Mouse (Mus musculus): ENCODE data around the gene Per3.

Gene Per3

DNA sequence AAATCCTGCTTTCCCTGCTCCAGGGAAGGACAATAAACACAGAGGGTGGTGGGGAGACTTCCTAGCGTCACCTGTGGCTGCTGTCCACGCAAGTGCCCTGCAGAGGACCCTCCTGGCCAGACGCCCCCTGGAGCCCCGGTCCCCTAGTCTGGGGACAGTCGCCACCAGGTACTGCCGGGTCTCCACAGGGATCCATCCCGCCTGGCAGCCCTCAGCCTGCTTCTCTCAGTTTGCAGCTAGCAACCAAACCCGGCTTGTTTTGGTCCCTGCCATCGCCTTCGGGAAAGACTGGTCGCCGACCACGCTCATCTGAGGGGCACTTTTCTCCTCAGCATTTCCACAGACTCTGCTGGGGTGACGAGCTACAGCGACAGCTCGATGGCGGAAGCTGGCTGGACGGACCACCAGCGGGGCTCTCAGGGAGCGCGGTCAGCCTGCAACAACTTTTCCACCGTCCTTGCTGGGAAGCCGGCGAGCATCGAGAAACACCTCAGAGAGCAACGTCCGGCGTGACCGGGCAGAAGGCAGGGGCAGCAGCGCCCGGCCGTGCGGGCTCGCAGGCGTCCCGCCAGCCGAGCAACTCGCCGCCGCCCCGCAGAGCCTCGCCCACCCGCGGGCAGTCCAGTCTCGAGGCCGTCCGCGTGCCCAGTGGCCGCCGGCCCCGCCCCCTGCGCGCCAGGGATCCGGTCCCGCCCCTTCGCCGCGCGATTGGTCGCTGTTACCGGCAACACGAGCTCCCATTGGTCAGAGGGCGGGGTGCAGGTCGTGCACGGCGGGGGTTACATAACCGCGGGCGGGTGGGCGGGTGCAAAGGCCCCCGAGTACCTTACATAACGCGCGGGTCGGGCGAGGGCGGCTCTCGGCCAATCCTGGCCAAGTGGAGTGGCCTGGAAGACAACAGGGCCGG lies at the start of gene Per3:
Per3 (minus strand) TSS at position 629 of the 907 bp plus-strand sequence.
- peak; percentile 99 for DNase-seq

DNA sequence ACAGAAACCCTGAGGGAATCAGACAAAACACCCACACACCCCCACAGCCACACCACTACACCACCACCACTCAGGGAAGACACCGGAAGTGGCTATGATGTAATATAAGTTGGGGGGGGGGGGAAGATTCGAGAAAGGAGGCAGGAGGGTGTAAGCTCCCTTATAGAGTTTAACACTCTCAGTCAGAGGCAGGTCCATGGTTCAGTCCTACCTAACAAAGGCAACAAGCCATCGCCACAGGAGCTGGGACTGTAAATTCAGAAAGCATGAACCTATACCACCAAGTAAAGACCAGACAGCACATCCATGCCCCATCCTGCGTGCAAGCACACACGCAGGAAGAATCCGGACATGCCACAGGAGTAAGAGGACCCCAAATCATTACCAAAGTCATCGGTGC lies 44.8 kb upstream of the Per3 start, which contains the start of gene Gm13090:
Gm13090 (plus strand) TSS at position 301 of the 400 bp plus-strand sequence.
- no peak for DNase-seq

DNA sequence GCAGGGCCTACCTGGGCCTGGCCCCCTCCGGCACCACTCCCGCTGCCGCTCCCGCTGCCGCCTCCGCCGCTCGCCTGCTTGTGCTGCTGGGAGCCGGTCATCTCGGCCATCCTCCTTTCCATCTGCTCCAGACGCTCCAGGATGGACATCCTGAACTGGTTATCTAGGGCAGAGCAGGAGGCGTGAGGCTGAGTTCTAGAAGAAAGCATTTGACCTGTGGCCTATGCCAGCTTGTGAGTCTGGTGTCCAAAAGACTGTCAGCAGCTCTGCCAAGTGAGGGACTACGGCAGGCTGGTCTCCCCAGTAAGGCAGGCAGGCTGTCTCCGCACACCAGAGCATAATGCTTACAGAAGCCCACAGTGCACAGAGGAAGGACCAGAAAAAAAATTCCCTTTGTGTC lies 44.4 kb upstream of the Per3 start:
- DNase-seq, result peak; percentile 79 to 81

DNA sequence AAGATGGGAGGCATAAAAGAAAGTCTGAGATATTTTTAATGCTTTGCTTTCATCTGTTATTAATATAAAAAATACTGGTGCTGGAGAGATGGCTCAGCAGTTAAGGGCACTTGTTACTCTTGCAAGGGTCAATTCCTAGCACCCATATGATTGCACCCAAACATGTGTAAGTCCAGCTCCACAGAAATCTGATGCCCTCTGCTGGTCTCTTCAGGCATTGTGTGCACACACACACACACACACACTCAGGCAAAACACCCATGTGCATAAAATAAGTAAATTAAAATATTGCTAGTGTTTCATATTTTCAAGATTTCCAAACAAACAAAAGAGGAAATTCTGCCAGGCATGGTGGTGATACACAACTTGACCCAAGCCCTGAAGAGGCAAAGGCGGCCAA lies 42.9 kb upstream of the Per3 start:
- no peak for DNase-seq

DNA sequence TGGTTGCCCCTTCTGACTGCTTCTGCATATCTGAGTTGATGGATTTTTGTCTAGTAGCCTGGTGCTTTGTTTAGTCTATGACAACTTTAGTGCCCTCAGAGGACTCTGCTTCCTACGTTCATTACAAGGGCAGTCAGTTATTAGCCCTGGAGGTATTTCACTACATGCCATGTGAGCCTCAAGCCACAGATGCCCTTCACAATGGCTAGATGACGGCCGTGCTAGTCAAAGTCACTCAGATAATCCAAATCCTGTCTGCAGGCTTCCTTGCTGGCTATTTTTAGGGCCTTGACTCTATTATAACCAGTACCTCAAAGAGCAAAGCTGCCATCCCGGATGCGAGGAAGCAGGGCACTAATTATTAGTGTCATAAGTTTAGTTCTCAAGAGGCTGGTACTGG lies 38.6 kb upstream of the Per3 start:
- DNase-seq, result no peak

DNA sequence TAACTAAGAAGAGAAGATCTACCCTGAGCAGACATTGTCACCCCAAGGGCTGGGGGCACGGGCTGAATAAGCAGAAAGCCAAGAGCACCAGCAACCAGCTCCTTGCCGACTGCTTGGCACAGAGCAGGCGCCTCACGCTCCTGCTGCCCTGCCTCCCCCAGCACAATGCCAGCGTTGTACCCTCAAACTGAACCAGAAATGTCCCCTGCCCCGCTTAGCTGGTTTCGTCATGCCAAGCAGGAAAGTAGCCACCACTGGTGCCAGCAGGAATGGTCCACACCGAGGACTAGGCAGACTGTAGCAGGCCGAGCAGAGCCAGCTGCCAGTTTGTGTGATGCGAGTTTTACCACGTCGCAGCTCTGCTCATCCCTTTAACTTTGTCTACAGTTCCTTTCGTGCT lies 37.5 kb upstream of the Per3 start:
- no peak for DNase-seq

DNA sequence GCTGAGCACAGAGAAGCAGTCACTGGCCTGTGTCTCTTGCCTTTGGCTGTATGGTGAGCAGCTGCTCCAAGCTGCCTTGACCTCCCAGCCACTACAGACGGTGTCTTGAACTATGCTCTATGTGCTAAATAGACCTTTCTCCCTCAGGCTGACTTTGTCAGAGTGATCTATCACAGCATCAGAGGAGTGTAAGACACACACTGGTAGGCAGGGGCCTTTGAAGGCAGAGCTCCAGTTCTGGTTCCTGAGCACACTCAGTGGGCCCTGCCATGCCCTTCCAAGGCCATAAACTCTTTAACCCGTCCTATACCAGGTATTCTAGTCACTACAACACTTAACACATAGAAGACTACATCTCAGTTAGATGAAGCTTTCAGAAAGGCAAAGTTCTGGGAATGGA lies 36.9 kb upstream of the Per3 start:
- no peak for DNase-seq

DNA sequence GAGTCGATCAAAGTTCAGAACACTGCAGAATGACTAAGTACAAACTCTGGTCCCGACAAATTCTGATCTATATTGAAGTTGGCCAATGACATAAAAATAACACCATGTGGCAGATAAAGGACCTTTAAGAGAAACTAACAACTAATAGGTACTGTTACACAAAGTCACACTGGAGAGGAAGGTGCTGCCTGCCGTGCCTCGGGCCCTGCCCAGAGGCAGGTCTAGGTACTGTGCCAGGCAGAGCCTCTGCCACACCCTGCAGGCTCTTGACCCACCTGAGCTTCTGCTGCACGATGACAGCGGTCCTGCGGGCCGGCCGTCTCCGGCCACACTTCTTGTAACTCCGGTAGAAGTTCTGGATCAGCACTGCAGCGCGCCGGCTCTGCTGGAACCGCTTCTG lies 30.4 kb upstream of the Per3 start:
- DNase-seq, result no peak

DNA sequence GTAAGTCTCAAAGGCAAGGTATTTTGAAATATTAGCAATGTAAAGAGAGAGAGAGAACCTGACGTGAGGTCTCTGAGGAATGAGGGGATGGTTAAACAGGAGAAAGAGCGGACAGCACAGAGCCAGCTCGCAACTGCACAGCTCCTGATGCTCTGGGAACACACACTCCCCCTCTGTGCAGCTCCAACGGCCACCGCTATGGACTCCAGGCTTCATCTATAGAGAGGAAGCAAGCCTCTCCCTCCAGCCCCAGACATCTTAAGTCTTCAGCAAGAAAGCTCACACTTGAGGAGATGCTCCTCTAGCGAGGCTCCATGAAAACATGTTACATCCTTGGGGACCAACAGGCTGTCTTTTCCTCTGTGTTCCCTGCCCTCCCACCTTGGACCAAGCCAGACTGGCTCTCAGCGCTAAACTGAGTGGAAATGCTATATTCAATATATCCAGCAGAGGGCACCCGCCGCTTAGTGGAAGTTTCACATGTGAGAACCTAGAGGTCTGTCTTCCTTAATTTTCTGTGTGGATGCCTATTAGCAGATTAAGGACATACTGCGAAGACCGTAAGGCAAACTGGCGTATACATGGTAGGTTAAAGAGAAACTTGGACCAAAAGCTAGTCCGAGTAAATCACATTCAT lies 28.8 kb upstream of the Per3 start:
- DNase-seq, result peak; percentile 80 to 91

DNA sequence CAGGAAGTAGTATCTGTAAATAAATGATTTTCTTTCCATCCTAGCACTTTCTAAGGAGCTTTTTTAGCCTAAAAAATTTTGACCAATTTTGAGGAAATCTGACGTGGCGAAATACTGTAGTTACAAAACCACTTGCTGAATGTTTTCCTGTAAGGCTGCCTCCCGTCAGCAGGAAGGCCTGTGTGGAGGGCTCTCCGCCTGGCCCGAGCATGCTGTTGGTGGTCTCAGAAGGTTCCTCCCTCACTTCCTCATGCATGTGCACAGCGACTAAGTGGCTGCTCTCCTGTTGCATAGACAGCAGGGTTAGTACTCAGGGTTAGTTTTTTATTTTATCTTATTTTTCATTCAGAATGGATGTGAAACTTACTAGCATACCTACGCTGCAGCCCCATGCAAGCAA lies 26.5 kb upstream of the Per3 start:
- no peak for DNase-seq

DNA sequence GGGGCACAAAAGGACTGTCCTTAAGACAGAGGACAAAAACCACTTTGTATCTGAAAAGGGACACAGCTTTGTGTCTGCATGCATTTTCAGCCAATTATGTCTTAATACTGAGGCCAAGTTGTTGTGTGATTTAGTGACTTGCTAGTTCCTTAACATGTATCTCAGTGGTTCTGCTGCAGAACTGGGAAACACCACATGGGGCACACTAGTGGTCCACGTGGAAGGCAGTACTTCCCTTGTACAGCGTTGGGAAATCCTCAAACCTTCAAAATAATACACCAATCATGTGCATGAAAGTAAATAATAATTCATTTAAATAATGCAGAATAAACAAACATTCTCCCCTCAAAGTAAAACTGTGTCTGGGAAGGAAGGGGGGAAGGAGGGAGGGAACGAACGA lies 24.3 kb upstream of the Per3 start:
- DNase-seq, result no peak

DNA sequence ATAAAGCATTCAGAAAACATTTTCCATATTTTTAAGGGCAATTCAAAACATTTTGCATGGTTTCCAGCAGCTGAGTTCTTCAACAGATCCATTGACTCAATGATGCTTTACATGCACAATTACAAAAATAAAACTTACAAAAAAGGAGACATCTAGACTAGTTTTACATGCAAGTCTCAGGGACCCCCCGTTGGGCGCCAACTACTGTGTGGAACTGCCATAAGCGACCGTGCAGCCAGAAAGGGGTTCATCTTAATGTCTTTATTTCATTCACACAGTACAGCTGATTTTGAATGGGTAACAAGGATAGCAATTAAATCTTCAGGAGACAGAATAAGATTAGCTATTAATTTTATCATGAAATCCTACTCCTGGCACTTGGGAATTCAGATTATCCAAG lies 15.1 kb upstream of the Per3 start:
- DNase-seq, result no peak

DNA sequence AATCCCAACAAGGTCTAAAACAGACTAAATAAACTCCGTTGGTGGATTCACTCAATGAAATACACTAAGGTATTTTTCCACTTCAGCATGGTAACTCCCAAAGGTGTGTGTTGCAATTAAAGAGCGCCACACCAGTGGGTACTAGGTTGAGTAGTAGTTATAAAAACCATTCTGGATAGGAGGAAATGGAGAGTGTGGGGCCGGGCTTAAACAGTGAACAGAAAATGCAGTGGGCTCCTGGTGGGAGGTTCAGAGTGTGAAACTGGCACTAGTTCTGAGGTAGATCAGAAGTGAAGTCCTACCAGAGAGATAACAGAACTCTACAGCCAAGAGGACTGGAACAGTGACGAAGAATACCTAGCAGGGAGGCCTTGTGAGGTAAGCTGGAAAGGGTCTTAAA lies 14.2 kb upstream of the Per3 start:
- DNase-seq, result no peak

DNA sequence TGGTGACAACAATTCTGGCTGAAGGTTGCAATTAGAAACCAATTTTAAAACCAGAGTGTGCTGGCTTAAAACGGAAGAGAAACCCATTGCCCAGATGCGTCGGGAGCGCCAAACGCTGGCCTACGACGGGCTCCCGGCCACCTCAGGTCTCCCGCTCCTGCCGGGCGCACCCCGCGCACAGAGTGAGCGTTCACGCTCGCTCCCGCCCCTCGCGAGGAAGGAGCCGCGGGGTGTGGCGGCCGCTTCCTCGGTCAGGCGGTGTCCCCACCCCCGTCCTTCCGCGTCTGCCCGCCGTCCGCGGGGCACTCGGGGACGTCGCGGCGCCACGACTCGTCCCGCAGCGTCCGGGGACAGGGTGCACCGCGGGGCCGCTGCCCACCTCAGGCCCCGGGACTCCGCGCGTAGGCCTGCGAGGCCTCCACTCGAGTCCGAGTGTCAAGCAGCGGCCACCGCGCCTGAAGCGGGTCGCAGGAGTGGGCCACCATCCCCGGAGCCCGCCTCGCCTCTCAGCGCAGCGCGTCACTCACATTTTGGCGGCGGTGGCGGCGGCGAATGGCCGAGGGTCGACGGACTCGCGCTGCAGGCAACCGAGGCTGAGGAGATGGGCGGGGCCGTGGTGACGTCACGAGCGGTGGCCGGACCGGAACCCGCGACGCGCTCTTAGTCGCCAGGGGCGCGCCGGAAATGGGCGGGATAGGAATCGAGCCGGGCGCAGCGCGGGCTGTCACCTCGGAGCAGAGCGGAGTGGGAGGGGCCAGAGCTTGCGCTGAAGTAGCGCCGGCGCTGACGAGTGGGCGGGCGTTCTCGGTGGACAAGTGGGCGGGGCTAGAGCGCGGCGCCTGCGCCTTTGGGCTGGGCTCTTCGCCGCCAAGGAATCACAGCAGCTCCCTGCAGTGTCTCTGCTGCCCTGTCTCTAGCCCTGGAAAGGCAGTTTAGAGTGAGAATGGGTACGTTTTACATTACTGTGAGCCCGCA lies 13.2 kb upstream of the Per3 start, which contains the start of gene Vamp3:
Vamp3 (minus strand) TSS at position 617 of the 975 bp plus-strand sequence.
- DNase-seq, result peak; percentile 99 to 100

DNA sequence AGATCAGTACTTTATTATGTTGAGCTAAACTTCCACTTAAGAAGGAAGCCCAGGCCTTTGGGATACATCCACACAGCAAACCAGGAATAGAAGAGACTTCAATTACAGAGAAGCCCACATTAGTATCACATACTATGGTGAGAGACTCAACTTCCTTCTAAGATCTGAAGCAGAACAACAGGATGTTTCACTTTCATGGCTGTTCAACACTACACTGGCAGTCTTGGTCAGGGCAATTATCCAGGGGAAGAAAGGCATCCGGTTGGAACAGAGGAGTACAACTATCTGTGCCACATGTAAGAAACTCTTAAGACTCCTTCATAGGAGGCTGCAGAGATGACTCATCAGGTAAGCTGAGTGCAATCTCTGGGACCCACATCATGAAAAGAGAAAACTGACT lies 6.7 kb upstream of the Per3 start:
- DNase-seq, result no peak

DNA sequence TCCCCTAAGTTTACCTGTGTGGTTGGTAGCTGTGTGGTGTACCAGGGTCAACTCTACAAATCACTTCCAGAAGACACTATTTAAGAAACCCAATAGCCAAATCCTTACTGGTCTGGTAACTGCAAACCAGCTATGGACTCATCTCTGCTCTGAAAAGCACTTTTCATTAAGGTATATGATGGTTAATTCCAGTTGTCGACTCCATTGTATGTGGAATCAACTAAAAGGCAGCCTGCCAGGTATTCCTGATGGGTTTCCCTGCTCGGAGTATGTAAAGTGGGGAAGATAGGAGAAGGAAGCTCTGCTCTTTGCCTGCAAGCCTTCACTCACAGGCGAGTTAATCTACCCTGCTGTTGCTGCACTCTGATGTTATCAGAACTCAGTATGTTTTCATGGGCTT lies 2.1 kb upstream of the Per3 start:
- no peak for DNase-seq

DNA sequence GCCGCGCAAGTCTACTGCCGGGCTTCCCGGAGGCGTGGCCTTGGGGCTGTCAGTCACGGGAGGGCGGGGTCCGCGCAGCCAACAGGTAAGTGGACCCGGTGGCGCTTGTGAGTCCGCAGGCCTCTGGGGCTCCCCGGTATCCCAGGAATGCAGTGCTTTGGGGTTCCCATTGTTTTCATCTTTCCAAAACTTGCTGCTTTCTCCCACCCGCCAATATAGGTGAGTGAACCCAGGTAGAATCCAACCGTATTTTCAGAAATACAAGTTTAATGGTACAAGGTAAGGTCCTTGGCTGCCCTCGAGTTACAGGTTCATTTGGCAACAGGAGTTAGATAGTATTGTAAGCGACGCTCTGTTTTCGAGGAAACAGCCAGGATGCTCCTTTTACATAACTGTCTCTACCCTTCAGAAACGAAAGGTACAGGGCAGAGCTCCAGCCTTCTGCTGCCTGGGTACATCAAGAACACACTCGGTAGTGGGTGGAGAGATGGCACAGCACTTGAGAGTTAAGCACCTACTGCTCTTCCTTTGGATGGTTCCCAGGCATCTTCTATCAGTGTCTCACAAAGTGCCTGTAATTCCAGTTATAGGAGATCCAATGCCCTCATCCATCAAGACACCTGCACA lies 592 bp upstream of the Per3 start:
- peak in 1 of 2 experiments; percentile 25 for DNase-seq

DNA sequence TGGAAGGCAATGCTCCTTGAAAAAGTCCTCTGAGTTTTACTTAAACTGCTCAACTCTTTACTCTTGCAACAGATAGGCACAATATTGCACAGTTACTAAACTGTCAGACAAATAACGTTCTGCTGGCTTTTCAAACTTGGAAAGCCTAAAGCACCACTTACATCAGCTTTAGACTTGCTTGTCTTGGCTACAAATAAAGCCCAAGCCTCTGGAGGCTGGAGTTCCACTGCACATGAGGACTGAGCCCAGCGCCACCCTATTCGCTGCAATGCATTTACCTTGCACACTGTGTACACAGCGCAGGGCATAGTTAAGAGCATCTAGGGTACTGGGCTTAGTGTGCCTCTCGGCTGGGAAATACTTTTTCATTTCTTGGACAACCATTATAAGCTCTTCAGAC lies 1.2 kb downstream of the Per3 start:
- DNase-seq, result peak; percentile 41 to 53

DNA sequence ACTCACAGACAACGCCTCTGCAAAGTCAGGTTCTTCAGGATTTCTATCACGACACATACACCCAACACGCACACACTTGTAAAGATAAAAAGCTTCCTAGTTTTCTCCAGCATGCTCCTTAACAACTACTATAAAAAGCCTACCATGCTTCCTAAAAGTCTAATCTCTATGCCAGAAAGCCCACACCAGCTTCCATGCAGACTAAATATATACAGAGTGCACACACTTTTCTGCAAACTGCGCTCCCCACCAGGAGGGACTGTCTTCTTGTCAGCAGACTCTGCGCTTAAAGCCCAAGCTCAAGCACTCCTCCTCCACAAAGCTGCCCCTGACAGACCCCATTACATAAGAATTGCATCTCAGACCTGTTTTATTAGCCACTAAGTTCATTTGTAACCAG lies 3.0 kb downstream of the Per3 start:
- no peak for DNase-seq

DNA sequence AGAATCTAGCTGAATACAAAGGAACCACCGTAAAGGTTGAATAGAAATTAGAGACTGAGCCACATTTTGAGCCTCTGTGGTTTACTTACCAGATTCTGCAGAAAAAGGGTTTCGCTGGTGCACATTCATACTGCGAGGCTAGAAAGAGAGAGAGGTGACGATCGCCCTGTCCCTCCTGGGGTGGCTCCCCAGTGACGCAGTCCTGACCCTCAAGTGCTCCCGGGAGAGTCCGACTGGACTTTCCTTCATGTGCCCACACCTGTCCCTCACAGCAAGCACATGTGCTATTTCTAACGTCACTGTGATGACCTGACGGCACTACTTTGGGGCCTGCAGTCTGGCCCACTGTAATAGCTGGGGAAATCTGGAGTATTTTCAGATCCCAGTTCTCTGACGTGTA lies 6.7 kb downstream of the Per3 start:
- DNase-seq, result no peak

DNA sequence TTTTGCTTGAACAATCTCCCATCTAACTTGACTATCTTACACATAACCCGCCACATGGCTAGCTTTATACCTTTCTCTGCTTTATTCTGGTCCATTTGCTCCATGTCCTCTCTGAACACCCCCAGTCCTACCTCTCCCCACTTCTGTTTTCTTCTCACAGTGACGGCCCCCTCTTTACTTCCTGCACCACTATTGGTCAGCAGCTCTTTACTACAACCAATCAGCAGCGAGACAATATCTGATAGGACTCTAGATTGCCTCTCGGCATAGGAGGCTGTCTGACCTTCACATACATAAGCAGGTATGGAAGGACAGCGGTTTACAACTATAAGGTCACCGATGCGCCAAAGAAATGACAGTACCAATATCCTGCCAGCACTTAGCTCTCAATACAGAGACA lies 7.9 kb downstream of the Per3 start:
- no peak for DNase-seq

DNA sequence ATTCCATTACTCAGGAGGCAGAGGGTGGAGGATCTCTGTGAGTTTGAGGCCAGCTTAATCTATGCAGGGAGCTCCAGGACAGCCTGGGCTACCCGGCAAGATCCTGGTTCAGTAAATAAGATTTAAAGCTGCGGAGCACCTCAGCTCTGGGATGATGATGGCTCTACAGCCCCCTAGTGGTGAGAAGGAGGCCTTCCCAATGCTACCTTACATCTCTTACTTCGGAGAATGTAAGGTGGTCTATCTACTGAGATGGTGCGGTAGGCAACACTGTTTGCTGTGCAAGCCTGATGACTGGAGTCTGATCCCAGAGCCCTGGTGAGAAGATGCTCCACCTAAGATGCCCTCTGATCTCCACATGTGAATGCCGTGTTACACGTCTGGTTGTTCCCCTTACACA lies 17.5 kb downstream of the Per3 start:
- peak; percentile 41 to 44 for DNase-seq

DNA sequence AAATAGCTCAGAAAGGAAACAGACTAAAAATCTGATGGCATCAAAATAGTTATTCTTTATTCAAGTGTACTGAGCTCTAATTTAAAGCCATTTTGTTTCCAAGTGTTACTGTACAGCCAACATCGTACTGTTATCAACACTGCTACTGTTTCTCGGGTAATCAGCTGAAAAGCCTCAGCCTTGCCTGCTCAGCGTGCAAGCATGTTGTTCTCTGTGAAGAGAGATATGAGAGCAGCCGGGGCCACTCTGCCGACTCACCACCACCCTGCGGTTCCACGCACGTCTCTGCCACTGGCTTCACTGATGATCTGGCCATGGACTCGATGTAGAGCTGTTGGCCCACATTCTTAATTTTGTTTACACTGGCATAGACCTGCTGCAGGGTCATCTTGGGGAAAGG lies 20.3 kb downstream of the Per3 start:
- no peak for DNase-seq
